Mouse (Mus musculus) neural tube, embryonic 14.5 days (tissue): ENCODE results near the gene Agtpbp1. TPM values are rescaled to one million over a fixed set of nuclear protein-coding genes. Genes with fewer than 3 reads are reported as not detected.

Experiments used
- ATAC-seq: fragments of 200-750 bp; cut with Nextera tagmentation; 2 replicates; pipeline ENCODE4 v1.8.0; 2017; ENCODE audit warnings: low read depth, mild to moderate bottlenecking, moderate TSS enrichment, moderate library complexity
- H3K27ac ChIP-seq: fragments of 300-500 bp; sonication (generic); 2 replicates; pipeline ENCODE4 v1.5.1; 2014; ENCODE audit warnings: low read depth, mild to moderate bottlenecking, control low read depth, low read length, moderate library complexity, mixed read lengths
- H3K27me3 ChIP-seq: fragments of 300-500 bp; sonication (generic); 2 replicates; pipeline ENCODE4 v1.6.1; 2014; ENCODE audit warnings: low read length; ENCODE audit not compliant: control insufficient read depth, insufficient read depth
- H3K36me3 ChIP-seq: fragments of 300-500 bp; sonication (generic); 2 replicates; pipeline ENCODE4 v1.6.1; 2014; ENCODE audit warnings: low read length, mixed read lengths; ENCODE audit not compliant: control insufficient read depth, insufficient read depth
- H3K4me1 ChIP-seq: fragments of 300-500 bp; sonication (generic); 2 replicates; pipeline ENCODE4 v1.6.1; 2014; ENCODE audit warnings: low read length; ENCODE audit not compliant: control insufficient read depth, insufficient read depth
- H3K4me2 ChIP-seq: fragments of 300-500 bp; sonication (generic); 2 replicates; pipeline ENCODE4 v1.6.1; 2014; ENCODE audit warnings: mild to moderate bottlenecking, low read depth, low read length, control low read depth
- H3K4me3 ChIP-seq: fragments of 300-500 bp; sonication (generic); 2 replicates; pipeline ENCODE4 v1.5.1; 2014; ENCODE audit warnings: low read depth, low read length, control low read depth, mixed read lengths
- H3K9ac ChIP-seq: fragments of 300-500 bp; sonication (generic); replicated peaks from 2 replicates; pipeline ENCODE4 v1.6.1; 2014; ENCODE audit warnings: low read depth, mild to moderate bottlenecking, control low read depth, low read length, mixed read lengths
- H3K9me3 ChIP-seq: fragments of 300-500 bp; sonication (generic); 2 replicates; pipeline ENCODE4 v1.6.1; 2016; ENCODE audit warnings: low read length; ENCODE audit not compliant: control insufficient read depth
- WGBS: fragments of 180-500 bp; shearing (Covaris S2); extraction: QIAGEN DNeasy Blood & Tissue Kit; methylation state at CpG from one replicate; pipeline ENCODE4 v1.1.7; 2014; 5-methylcytosine and 5-hydroxymethylcytosine counted together
- polyA plus RNA-seq: library from polyadenylated mRNA; unstranded; fragments of >200 nt; fragmentation: Nextera tagmentation; extraction: Ambion mirVana; gene quantifications from 2 replicates; pipeline ENCODE4 v1.2.1, GENCODE M21; 2014

Gene Agtpbp1
- polyA plus RNA-seq, 1 experiment from 2014 or later: 112 TPM

DNA sequence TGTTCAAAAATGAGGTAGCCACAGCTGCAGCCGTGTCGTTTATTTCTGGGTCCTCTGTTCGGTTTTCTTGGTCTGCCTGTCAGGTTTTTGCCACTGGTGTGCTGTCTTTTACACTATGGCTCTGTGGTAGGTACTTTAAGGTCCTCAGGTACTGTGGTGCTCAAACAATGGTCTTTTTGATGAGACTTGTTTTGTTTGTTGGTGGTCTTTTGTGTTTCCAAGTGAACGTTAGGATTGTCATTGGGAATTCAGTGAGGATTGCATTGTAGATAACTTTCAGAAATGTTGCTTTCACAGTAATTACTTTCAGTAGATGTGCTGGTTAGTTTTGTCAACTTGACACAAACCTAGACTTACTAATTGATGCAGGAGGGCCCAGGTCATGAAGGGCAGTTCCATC is 4.6 kb upstream of the Agtpbp1 start:
- H3K36me3 ChIP-seq: peaks cover 34% of the 10 kb centered on the region
- no peak overlapping the region for H3K4me3 ChIP-seq
- H3K4me2 ChIP-seq: no peak overlapping the region
- H3K9ac ChIP-seq: no peak overlapping the region
- H3K27me3 ChIP-seq: no peaks in the 10 kb centered on the region
- no peaks in the 10 kb centered on the region for H3K9me3 ChIP-seq
- no peak overlapping the region for H3K27ac ChIP-seq
- peaks cover 19% of the 10 kb centered on the region for H3K4me1 ChIP-seq
- WGBS: 86% methylated on average over 4 of the region's 4 CpGs
- no peak for ATAC-seq

DNA sequence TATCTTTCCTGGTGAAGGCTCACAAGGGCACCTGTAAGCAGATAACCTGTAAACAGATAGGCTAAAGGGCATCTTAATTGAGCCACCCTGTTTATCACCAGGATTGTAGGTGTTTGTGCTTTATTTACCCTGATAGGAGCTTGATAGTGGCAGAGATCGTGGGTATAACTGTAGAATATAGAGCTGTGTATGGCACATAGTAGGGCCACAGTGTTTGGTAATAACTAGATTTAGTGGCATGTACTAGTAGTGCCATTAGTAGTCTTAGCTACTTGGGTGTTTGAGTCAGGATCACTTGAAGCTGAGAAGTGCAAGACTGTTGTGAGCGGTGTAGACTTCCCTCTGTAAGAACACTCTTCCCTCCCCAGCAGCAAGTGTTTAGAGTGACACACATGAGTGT is 2.2 kb upstream of the Agtpbp1 start:
- H3K4me2 ChIP-seq: peak overlapping the region; percentile 20
- H3K27ac ChIP-seq: no peak overlapping the region
- no peaks in the 10 kb centered on the region for H3K27me3 ChIP-seq
- H3K9me3 ChIP-seq: no peaks in the 10 kb centered on the region
- H3K4me1 ChIP-seq: peaks cover 22% of the 10 kb centered on the region
- 97% methylated on average over 2 of the region's 2 CpGs for WGBS
- peaks cover 23% of the 10 kb centered on the region for H3K36me3 ChIP-seq
- no peak overlapping the region for H3K9ac ChIP-seq
- no peak overlapping the region for H3K4me3 ChIP-seq
- ATAC-seq: no peak

GRCm38 (mm10) chr13:59585648-59586005 is 600 bp upstream of the Agtpbp1 start:
- WGBS: under 1% methylated on average over 28 of the region's 28 CpGs
- H3K9me3 ChIP-seq: no peaks in the 10 kb centered on the region
- no peak for ATAC-seq
- peak overlapping the region; percentile 63 for H3K4me2 ChIP-seq
- H3K4me3 ChIP-seq: peak overlapping the region; percentile 92
- peak overlapping the region; percentile 80 for H3K27ac ChIP-seq
- peak overlapping the region; percentile 88 for H3K9ac ChIP-seq
- H3K27me3 ChIP-seq: no peaks in the 10 kb centered on the region
- peaks cover 22% of the 10 kb centered on the region for H3K4me1 ChIP-seq
- H3K36me3 ChIP-seq: peaks cover 12% of the 10 kb centered on the region

DNA sequence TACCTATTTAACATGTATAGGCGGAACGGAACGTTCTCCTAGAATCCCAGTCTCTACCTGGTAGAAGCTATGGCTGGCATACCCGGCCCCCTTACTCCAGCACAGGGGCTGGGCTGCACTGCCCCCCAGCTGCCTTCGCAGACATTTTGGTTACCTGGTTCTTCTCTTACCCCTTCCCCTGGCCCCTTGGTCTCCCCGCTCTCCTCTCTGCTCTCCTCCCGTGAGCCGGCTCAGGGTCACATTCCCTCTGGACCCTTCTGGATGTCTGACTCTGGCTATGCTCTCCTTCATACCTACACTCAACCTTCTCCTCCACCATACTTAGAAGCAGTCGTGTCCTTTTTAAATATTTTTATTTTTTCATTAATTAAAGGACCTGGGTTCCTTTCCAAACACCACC is 546 bp downstream of the Agtpbp1 start:
- Histone ChIP-seq H3K4me3 (peak overlapping the region; percentile 92), H3K9ac (peak overlapping the region; percentile 61), H3K27me3 (no peaks in the 10 kb centered on the region), H3K36me3 (peaks cover 5% of the 10 kb centered on the region; the same call in 1 of the 2 replicates), H3K4me2 (peak overlapping the region; percentile 93), H3K4me1 (peaks cover 22% of the 10 kb centered on the region), H3K9me3 (no peaks in the 10 kb centered on the region), H3K27ac (peak overlapping the region; percentile 79)
- WGBS: 2% methylated on average over 9 of the region's 9 CpGs
- peak; percentile 70 for ATAC-seq

- Histone ChIP-seq H3K4me3 (no peak overlapping the region), H3K27me3 (no peaks in the 10 kb centered on the region), H3K27ac (no peak overlapping the region), H3K36me3 (no peaks in the 10 kb centered on the region), H3K9me3 (no peaks in the 10 kb centered on the region), H3K9ac (no peak overlapping the region), H3K4me1 (0 out of 2 replicates have a peak, but pooled peaks cover 5% of the 10 kb centered on the region), H3K4me2 (no peak overlapping the region)
- WGBS: 97% methylated on average over 4 of the region's 4 CpGs
- no peak for ATAC-seq
These were observed 4.1 kb downstream of the Agtpbp1 start for GRCm38 (mm10) chr13:59580954-59581353.

GRCm38 (mm10) chr13:59572549-59572948 is 12.5 kb downstream of the Agtpbp1 start:
- 95% methylated on average over 2 of the region's 2 CpGs for WGBS

GRCm38 (mm10) chr13:59571107-59571506 is 13.9 kb downstream of the Agtpbp1 start:
- H3K9ac ChIP-seq: no peak overlapping the region
- no peaks in the 10 kb centered on the region for H3K36me3 ChIP-seq
- H3K9me3 ChIP-seq: no peaks in the 10 kb centered on the region
- no peak overlapping the region for H3K4me2 ChIP-seq
- ATAC-seq: no peak
- 96% methylated on average over 6 of the region's 6 CpGs for WGBS
- H3K27me3 ChIP-seq: no peaks in the 10 kb centered on the region
- H3K27ac ChIP-seq: no peak overlapping the region
- no peaks in the 10 kb centered on the region for H3K4me1 ChIP-seq
- H3K4me3 ChIP-seq: no peak overlapping the region

More at GRCm38 (mm10) chr13:59572549-59572948, 12.5 kb downstream of the Agtpbp1 start:
- Histone ChIP-seq H3K9me3 (no peaks in the 10 kb centered on the region), H3K4me2 (no peak overlapping the region), H3K27ac (no peak overlapping the region), H3K36me3 (no peaks in the 10 kb centered on the region), H3K4me3 (no peak overlapping the region), H3K4me1 (no peaks in the 10 kb centered on the region), H3K9ac (no peak overlapping the region), H3K27me3 (no peaks in the 10 kb centered on the region)
- no peak for ATAC-seq

- Histone ChIP-seq H3K36me3 (no peaks in the 10 kb centered on the region), H3K27ac (no peak overlapping the region), H3K4me1 (no peaks in the 10 kb centered on the region), H3K27me3 (no peaks in the 10 kb centered on the region), H3K9me3 (no peaks in the 10 kb centered on the region), H3K4me2 (no peak overlapping the region), H3K9ac (no peak overlapping the region), H3K4me3 (no peak overlapping the region)
- ATAC-seq: no peak
- WGBS: 66% methylated on average over 9 of the region's 9 CpGs
These were observed 19.0 kb downstream of the Agtpbp1 start for GRCm38 (mm10) chr13:59565945-59566520.

DNA sequence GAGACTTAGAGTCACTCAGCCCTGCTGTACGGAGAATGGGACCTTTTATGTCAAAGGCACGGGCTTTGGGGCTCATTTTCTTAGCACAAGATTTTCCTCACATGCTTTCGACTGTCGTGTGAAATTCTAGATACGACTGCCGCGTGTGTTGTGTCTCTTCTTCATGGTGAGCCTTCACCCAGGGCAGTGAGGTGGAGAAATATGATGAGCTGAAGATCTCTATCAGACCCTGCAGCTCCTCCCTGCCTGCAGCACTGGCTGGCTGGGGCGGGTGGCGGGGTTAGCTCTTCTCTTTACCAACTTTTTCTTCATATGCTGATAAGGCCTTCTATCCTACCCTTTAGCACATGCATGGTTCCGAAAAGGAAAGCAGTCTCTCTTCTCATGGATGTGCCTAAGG is 20.1 kb downstream of the Agtpbp1 start:
- Histone ChIP-seq H3K9ac (no peak overlapping the region), H3K36me3 (no peaks in the 10 kb centered on the region), H3K4me3 (no peak overlapping the region), H3K4me2 (no peak overlapping the region), H3K4me1 (no peaks in the 10 kb centered on the region), H3K27ac (no peak overlapping the region), H3K9me3 (no peaks in the 10 kb centered on the region), H3K27me3 (no peaks in the 10 kb centered on the region)
- no peak for ATAC-seq
- 83% methylated on average over 10 of the region's 10 CpGs for WGBS
